Mouse (Mus musculus) frontal cortex, adult 2 months (tissue): ENCODE data around the gene Fxyd6. TPM values are rescaled to one million over a fixed set of nuclear protein-coding genes. Genes with fewer than 3 reads are reported as not detected.
A peak's percentile ranks its signal among the peaks of the same experiment; 100 is the strongest.

Experiments
- DNase-seq, 2 experiments: peaks; one replicate each; pipeline ENCODE4 v3.0.0; 2022; ENCODE audit warnings: low spot score in 1 of 2; ENCODE audit errors: extremely low spot score in 1 of 2
- polyA plus RNA-seq: library from polyadenylated mRNA; depleted of rRNA; stranded (reverse); fragments of >200 nt; gene quantifications from 2 replicates; pipeline ENCODE4 v1.2.3, GENCODE M21; 2012

Gene Fxyd6
- polyA plus RNA-seq, 1 experiment, result 152 TPM

DNA sequence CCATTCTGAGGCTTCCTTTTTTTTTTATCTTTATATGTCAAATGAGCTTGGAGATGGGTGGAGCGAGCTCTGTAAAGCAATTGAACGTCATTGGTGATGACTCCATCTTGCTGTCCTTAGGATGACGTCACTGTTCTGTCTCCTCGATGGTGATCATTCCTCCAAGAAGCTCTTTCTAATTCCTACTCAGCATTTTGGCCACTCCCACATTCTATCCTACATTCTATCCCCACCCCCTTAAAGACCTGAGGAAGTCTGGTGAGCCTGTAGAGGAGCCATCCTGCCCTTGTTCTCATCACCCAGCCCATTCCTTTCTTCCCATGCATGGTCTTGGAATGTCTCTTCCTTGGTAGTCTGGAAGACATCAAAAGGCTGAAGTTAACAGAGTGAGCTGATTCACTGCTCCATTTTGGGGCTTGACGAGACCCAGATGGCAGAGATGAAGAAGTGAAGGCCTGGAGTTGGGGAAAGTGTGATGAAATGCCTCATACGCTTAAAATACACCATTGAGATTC lies 5.1 kb downstream of the Fxyd6 start:
- DNase-seq, result no peak

GRCm38 (mm10) chr9:45376427-45376826 lies 6.4 kb downstream of the Fxyd6 start:
- DNase-seq, result no peak

DNA sequence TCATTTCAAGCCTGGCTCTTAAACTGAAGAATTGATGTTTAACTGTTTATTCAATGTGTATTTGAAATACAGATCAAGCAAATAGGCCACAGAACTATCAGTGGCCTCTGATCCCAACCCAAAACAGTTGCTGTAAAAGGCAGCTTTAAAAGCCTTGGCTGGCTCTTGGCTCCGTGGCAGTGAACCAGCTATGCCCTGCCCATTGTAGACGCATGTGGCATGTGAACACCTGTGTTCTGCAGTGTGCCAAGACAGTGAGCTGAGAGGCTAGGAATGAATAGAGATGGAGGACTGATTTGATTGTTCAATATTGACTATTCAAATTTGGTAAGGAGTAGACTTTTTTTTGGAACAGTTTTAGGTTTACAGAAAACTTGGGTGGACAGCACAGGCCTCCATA lies 6.9 kb downstream of the Fxyd6 start:
- DNase-seq, result no peak

DNA sequence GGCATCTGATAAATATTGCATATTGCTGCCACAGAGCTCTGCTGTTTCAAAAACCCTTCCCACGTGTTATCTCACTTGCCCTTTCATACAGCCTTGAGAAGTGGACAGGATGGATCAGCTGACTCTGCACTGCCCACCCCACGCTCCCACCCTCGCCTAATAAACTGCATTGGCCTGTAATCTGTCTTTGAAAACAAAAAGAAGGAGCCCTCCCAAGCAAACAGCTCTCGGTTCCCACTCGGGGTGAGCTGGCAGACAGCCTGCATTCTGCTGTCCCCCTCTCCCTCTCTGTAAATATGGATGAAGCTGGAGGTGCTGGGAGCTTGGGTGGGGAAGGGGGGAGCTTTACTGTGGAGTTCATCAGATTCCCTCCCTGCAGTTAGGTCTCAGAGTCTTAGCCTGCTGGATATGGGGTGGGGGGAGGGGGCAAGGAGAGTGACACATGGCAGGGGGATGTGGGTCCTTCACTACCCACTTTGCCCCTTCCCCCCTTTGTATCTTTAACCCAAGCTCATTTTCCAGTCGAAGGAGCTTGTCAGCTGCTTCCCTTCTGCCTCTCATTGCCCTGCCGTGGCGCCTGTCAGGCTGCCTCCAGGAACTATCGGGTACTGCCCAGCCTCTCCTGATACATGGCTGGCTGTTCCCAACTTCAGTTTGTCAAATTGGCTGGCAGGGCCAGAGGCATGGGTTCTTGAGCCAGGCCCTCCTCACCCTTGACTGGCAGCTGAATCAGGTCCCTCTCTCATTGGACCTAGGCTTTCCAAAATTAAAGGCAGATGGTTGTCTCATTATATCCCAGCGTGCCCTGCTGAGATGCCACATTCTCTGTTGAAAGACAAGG lies 10.6 kb downstream of the Fxyd6 start:
- DNase-seq, result no peak

- peak in 1 of 2 experiments; percentile 26 for DNase-seq
Observed at GRCm38 (mm10) chr9:45382336-45382735, 12.4 kb downstream of the Fxyd6 start.

GRCm38 (mm10) chr9:45382834-45383233 lies 12.8 kb downstream of the Fxyd6 start:
- DNase-seq, result no peak

GRCm38 (mm10) chr9:45383883-45384282 lies 13.9 kb downstream of the Fxyd6 start:
- DNase-seq, result no peak

- no peak for DNase-seq
Observed at GRCm38 (mm10) chr9:45386698-45387097, 16.7 kb downstream of the Fxyd6 start.

GRCm38 (mm10) chr9:45388385-45388994 lies 18.5 kb downstream of the Fxyd6 start:
- DNase-seq, result peak; percentile 73 to 96

DNA sequence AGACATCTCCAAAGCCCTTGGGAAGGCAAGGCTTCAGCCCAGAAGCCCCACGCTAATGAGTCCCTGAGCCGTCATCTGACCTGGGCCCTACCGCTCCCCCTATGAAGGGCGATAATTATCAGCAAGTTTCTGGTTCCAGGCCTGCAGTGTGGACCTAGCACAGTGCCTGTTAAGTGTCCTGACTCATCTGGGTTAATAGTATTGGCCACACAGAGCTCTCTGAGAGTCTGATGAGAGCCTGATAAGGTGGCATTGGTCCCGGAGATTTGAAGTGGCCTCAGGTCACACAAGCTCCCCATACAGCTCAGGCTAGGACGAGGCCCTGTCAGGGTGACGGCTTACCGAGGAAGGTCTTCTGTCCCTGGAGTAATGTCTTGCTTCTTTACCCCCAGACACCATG lies 19.6 kb downstream of the Fxyd6 start:
- no peak for DNase-seq

- no peak for DNase-seq
Observed at GRCm38 (mm10) chr9:45391299-45391698, 21.3 kb downstream of the Fxyd6 start.

DNA sequence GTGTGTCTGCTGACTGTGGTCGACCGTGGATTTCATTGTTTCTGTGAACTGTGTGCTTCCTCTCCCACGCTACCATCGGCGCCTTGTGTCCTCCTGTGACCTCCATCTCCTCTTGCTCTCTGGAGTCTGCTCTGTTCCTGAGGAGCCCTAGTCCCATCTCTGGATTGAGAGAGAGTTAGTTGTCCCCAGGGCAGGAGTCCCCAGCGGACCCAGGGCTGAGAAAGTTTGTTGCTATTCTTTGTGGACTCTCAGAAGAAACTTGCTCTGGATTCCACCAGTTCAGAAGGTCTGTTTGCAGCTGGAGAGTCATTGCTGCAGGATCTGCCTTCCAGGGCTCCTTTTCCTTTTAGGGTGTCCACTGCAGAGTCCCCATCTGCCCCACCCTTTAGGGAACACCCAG lies 25.2 kb downstream of the Fxyd6 start:
- no peak for DNase-seq

DNA sequence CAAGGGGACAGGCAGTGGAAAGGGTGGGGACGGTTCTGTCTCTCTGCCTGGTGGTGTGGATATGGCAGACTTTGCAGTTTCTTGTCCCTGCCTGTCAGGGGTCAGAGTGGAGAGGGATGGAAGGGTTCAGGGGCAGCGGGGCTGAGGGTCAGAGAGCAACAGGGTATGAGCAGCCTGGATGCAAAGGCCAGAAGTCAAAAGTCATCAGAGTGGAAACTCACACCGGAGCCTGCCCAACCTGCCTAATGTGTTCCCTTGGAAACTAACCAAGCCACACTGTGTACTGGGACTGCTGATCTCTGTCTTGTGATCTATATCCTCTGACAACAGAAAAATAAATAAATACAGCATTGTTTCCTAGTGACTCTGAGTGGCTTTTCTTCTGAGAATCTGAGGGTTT lies 25.8 kb downstream of the Fxyd6 start:
- DNase-seq, result no peak

DNA sequence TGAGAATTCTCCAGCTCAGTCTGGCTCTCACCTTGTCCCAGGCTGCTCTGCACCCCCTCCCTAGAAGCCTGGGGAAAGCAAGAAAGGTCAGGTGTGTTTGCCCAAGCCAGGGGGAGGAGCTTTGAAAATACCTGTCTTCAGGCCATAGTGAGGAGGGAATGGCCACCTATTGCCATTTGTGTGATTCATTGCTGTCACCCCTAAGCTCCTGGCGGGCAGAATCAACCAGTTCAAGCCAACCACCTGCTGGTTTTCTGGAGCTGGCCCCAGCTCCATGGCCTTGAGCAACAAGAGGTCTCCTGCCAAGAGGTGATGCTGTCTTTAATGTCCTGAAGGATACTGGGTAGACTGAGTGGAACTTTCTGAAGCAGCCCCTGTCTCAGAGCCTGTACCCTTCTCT lies 28.4 kb downstream of the Fxyd6 start:
- DNase-seq, result no peak

DNA sequence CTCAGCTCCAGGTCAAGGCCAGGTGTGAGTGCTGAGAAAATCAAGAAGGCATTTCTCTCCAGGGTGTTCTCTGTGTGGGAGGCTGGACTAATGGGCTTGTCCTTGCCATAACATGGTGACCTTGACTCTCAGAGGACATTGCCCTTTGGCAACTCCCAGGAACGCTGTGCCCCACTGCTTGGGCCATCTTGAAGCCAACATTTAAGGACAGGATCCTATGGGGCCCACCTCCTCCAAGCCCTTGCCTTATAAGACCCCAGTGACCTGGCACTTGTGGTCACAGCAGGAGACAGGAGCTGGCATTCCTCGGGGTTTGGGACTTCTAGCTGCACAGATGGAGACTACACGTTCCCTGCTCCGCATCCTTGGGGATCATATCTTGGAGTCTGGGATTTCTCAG lies 29.4 kb downstream of the Fxyd6 start, which contains the start of gene Fxyd2:
Gene Fxyd2 (plus strand): TSS at position 236 of the 400 bp plus-strand sequence.
- no peak for DNase-seq

DNA sequence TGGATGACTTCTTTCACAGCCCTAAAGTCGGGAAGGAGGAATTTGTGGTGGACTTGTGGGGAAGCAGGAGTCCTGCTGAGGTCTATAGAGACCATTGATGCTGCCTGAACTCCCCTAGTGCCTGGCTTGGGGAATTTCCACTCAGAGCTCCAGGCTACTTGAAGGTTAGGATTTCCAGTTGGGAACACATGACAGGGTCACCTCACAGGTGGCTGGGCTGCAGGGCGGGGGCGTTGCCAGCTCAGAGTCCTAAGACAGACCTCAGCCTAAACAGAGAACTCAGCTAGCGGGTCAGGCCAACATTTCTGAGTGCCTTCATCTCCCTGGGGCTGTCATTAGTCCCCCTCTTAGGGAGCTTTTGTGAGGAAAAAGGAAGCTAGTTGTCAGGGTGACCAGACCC lies 31.9 kb downstream of the Fxyd6 start:
- no peak for DNase-seq

DNA sequence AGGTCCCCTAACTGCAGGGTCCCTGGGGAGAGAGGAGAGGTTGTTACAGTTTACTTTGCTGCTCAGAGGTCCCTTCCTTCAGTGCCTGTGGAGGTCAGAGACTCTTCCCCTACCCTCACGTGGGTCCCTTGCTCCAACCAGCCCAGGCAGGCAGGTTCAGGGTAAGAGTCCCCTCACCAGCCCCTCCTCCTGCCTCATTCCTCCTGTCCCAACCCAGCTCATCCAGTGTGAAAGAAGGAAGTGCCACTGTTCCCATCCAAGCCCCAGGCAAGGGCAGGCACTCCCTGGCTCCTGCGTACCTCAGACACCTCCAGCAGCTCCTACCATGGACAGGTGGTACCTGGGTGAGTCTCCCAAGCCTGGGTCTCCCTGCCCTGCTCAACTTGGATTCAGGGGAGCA lies 33.0 kb downstream of the Fxyd6 start:
- no peak for DNase-seq

DNA sequence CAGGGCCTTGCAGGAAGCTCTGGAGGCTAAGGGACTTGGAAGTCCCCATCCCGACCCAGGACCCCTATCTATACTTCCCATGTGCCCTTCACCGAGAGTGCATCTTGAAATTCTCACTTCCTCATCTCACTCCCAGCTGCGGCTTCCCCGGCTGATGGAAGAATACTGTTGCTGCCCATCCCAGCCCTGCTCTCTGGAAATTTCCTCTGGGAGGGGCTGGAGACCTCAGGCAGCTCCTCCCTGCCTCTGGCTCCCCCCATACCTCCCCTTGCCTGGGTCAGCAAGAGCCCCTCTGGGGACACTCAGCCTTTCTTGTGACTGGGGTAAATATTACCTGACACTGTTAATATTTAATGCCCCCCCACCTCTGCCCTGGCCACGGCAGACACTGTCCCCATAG lies 35.7 kb downstream of the Fxyd6 start:
- no peak for DNase-seq

DNA sequence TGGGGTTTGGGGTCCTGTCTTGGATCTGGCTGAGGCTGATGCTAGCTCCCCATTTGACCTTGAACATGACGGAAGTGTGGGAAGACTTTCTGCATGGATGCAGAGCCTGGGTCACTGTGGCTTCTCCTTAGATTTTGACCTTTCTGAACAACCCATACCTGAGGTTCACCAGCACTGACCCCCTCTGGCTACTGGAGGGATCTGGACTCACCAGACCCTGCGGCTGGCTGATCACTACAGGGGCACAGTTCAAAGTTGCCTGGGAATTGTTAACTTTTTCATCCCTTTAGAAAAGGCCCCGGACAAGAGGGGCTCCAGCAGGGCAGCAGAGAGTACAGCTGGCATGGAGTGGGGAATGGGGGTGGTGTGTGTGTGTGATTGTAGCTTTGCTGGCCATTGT lies 36.8 kb downstream of the Fxyd6 start:
- DNase-seq, result no peak

- DNase-seq, result peak; percentile 58 to 88
Observed at GRCm38 (mm10) chr9:45407706-45408675, 38.0 kb downstream of the Fxyd6 start.

GRCm38 (mm10) chr9:45410193-45410592 lies 40.2 kb downstream of the Fxyd6 start:
- DNase-seq, result no peak
